Mouse (Mus musculus) testis, adult 2 months (tissue): ENCODE results near the gene Gse1.

Experiments
- CTCF ChIP-seq: fragments of 200-500 bp; IDR thresholded peaks from 2 replicates; pipeline ENCODE4 v1.5.1; 2012; ENCODE audit warnings: low read depth, mild to moderate bottlenecking, inconsistent platforms, low read length, moderate library complexity; ENCODE audit not compliant: control insufficient read depth, insufficient read depth, insufficient replicate concordance
- POLR2A ChIP-seq: fragments of 200-500 bp; IDR thresholded peaks from 2 replicates; pipeline ENCODE4 v1.6.1; 2012; ENCODE audit warnings: low read depth, mild to moderate bottlenecking, inconsistent platforms, low read length, moderate library complexity; ENCODE audit not compliant: control insufficient read depth

DNA sequence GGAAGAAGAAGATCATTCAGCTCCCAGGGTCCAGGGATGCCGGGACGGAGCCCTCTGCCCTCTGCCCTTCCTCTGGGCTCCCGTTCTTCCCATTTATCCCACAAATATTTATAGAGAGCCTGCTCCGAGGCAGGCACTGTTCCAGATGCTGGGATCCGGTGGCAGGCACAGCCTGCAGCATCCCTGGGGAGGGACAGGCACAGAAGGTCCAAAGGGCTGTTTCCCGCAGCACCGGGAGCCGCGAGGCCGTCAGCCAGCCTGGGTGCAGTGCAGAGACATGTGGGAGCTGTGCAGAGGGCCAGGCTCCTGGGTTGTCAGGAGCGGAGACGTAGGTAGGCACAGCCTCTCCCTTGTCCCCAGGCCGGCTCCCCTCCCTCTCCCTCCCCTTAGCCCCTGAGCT lies 4.7 kb downstream of the Gse1 start:
- no peak for TF ChIP-seq CTCF
- TF ChIP-seq POLR2A: no peak
